Mouse (Mus musculus) cerebellum, adult 2 months (tissue): ENCODE data around the gene Kcnip4.

Experiments
- CTCF ChIP-seq: fragments of 200-500 bp; IDR thresholded peaks from 2 replicates; pipeline ENCODE4 v1.5.1; 2011; ENCODE audit warnings: low read depth, mild to moderate bottlenecking, control low read depth, low read length, moderate library complexity, borderline replicate concordance; ENCODE audit not compliant: insufficient read depth
- POLR2A ChIP-seq: fragments of 200-500 bp; IDR thresholded peaks from 2 replicates; pipeline ENCODE4 v1.6.1; 2011; ENCODE audit warnings: low read length, control low read depth, borderline replicate concordance; ENCODE audit not compliant: insufficient read depth

- no peak for TF ChIP-seq POLR2A
- no peak for TF ChIP-seq CTCF
These were observed 206.8 kb downstream of the Kcnip4 start for GRCm38 (mm10) chr5:49317869-49318268.
